ENCODE assay signal across 27 mouse cellular contexts in genomic region chr5:103962935-103963429, GRCm38 (mm10). TPM values are rescaled to one million over a fixed set of nuclear protein-coding genes. Genes with fewer than 3 reads are reported as not detected.
"Had no signal": no experiment of that assay in that cellular context is flagged by ENCODE, and none has a peak within 500 bp of the region (broad histone marks: within the 10 kb centered on the region; RNA-seq: fewer than 3 reads in every experiment).

No protein-coding gene starts in this region.

- H3K9ac ChIP-seq: heart, embryonic 13.5 days; heart, embryonic 15.5 days; hindbrain, embryonic 13.5 days; hindbrain, embryonic 15.5 days; kidney, embryonic 15.5 days; limb, embryonic 13.5 days; limb, embryonic 15.5 days; liver, embryonic 14.5 days had no signal

- H3K4me3 ChIP-seq: heart, embryonic 13.5 days; heart, embryonic 15.5 days; hindbrain, embryonic 13.5 days; hindbrain, embryonic 15.5 days; kidney, embryonic 15.5 days; limb, embryonic 13.5 days; limb, embryonic 15.5 days had no signal

- ATAC-seq: hindbrain, postnatal 0 days; intestine, embryonic 16.5 days had no signal

- H3K4me2 ChIP-seq: heart, embryonic 11.5 days; heart, embryonic 13.5 days; heart, embryonic 15.5 days; hindbrain, embryonic 13.5 days; hindbrain, embryonic 15.5 days; kidney, embryonic 15.5 days; limb, embryonic 13.5 days; limb, embryonic 15.5 days had no signal

- H3K36me3 ChIP-seq: heart, embryonic 13.5 days; heart, embryonic 15.5 days; hindbrain, embryonic 13.5 days; hindbrain, embryonic 15.5 days; kidney, embryonic 15.5 days; limb, embryonic 13.5 days; limb, embryonic 15.5 days had no signal

- H3K4me1 ChIP-seq: heart, embryonic 13.5 days; heart, embryonic 15.5 days; hindbrain, embryonic 13.5 days; hindbrain, embryonic 15.5 days; kidney, embryonic 15.5 days; limb, embryonic 13.5 days; limb, embryonic 15.5 days had no signal

- H3K27ac ChIP-seq: heart, embryonic 13.5 days; heart, embryonic 15.5 days; hindbrain, embryonic 13.5 days; hindbrain, embryonic 15.5 days; hindbrain, postnatal 0 days; kidney, embryonic 15.5 days; kidney, postnatal 0 days; limb, embryonic 13.5 days; limb, embryonic 15.5 days; liver, embryonic 14.5 days had no signal

- H3K27me3 ChIP-seq: heart, embryonic 13.5 days; heart, embryonic 15.5 days; hindbrain, embryonic 15.5 days; kidney, embryonic 15.5 days; limb, embryonic 13.5 days; limb, embryonic 15.5 days had no signal

- DNase-seq: gastrocnemius, postnatal 14 days; gastrocnemius, postnatal 36 days; heart, adult 18-20 months; heart, postnatal 14 days; heart, postnatal 36 days; kidney, adult 11 months; kidney, adult 2 months; kidney, adult 9 months; kidney, postnatal 14 days; kidney, postnatal 36 days; layer of hippocampus, adult 9-11 months; layer of hippocampus, postnatal 36 days; left cerebral cortex, postnatal 4 days had no signal

- H3K9me3 ChIP-seq: heart, embryonic 13.5 days; heart, embryonic 15.5 days; hindbrain, embryonic 13.5 days; hindbrain, embryonic 15.5 days; kidney, embryonic 15.5 days; limb, embryonic 13.5 days; limb, embryonic 15.5 days had no signal

RNA-seq across cellular contexts. Expression of gene Hsd17b13, which starts 14.2 kb away (rescaled TPM):
- polyA plus RNA-seq: heart, embryonic 15.5 days; hindbrain, embryonic 11.5 days; hindbrain, embryonic 13.5 days; hindbrain, embryonic 15.5 days; hindbrain, postnatal 0 days; limb, embryonic 11.5 days; limb, embryonic 13.5 days had no signal
